Mouse (Mus musculus) kidney, embryonic 14.5 days (tissue): ENCODE data around the gene C1qtnf7. TPM values are rescaled to one million over a fixed set of nuclear protein-coding genes. Genes with fewer than 3 reads are reported as not detected.

Experiments used
- ATAC-seq: fragments of 200-750 bp; cut with Nextera tagmentation; 2 replicates; pipeline ENCODE4 v1.8.0; 2017; ENCODE audit warnings: moderate number of reproducible peaks, mild to moderate bottlenecking, moderate TSS enrichment, moderate library complexity; ENCODE audit not compliant: low FRiP score, low TSS enrichment
- H3K27ac ChIP-seq: fragments of 300-500 bp; sonication (generic); 2 replicates; pipeline ENCODE4 v1.5.1; 2014; ENCODE audit warnings: low read depth, mild to moderate bottlenecking, low read length, moderate library complexity, mixed read lengths
- H3K27me3 ChIP-seq: fragments of 300-500 bp; sonication (generic); 2 replicates; pipeline ENCODE4 v1.6.1; 2014; ENCODE audit warnings: mild to moderate bottlenecking, low read length; ENCODE audit not compliant: control insufficient read depth, insufficient read depth
- H3K36me3 ChIP-seq: fragments of 300-500 bp; sonication (generic); 2 replicates; pipeline ENCODE4 v1.6.1; 2014; ENCODE audit warnings: low read length, mixed read lengths; ENCODE audit not compliant: control insufficient read depth, insufficient read depth
- H3K4me1 ChIP-seq: fragments of 300-500 bp; sonication (generic); 2 replicates; pipeline ENCODE4 v1.6.1; 2014; ENCODE audit warnings: low read length, mixed read lengths; ENCODE audit not compliant: control insufficient read depth, insufficient read depth
- H3K4me2 ChIP-seq: fragments of 300-500 bp; sonication (generic); replicated peaks from 2 replicates; pipeline ENCODE4 v1.6.1; 2014; ENCODE audit warnings: low read depth, mild to moderate bottlenecking, low read length
- H3K4me3 ChIP-seq: fragments of 300-500 bp; sonication (generic); 2 replicates; pipeline ENCODE4 v1.5.1; 2014; ENCODE audit warnings: mild to moderate bottlenecking, low read length
- H3K9ac ChIP-seq: fragments of 300-500 bp; sonication (generic); 2 replicates; pipeline ENCODE4 v1.6.1; 2014; ENCODE audit warnings: low read depth, mild to moderate bottlenecking, low read length, moderate library complexity
- H3K9me3 ChIP-seq: fragments of 300-500 bp; sonication (generic); 2 replicates; pipeline ENCODE4 v1.6.1; 2016; ENCODE audit warnings: low read length; ENCODE audit not compliant: control insufficient read depth
- WGBS: fragments of 180-500 bp; shearing (Covaris S2); extraction: QIAGEN DNeasy Blood & Tissue Kit; methylation state at CpG from one replicate; pipeline ENCODE4 v1.1.7; 2014; 5-methylcytosine and 5-hydroxymethylcytosine counted together
- polyA plus RNA-seq: library from polyadenylated mRNA; unstranded; fragments of >200 nt; fragmentation: Nextera tagmentation; extraction: Ambion mirVana; gene quantifications from 2 replicates; pipeline ENCODE4 v1.2.1, GENCODE M21; 2014

The C1qtnf7 gene
- polyA plus RNA-seq, 1 experiment from 2014 or later, result 2.4 TPM

DNA sequence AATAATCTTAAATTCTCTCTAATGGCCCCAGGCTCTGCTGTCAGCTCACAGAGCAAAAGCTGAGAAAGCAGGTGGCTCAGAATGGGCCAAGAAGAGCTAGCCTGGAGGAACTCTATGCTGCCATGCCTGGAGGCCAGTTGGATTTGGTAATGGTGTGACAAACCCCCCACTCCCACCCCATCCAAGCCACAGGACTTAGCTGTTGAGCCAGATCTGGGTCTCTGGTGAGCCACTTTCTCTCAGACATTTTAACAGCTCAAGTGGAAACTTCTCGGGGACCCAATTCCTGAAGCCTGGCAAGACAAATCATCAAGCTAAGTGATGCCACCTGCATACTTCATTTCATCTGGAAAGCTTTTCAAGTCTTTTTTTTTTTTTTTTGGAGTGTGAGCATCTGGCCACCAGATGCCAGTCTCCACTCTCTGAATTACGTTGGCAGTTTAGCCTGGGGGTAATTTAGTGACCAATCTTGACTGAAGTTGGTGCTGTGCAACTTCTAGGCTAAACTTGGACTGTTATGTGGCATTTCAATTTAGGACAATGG lies 11.0 kb upstream of the C1qtnf7 start:
- no peak for ATAC-seq
- Histone ChIP-seq H3K27ac (no peak overlapping the region), H3K4me2 (no peak overlapping the region), H3K9me3 (no peaks in the 10 kb centered on the region), H3K27me3 (no peaks in the 10 kb centered on the region), H3K36me3 (no peaks in the 10 kb centered on the region), H3K9ac (no peak overlapping the region), H3K4me1 (no peaks in the 10 kb centered on the region), H3K4me3 (no peak overlapping the region)
- 54% methylated on average over 2 of the region's 2 CpGs for WGBS

DNA sequence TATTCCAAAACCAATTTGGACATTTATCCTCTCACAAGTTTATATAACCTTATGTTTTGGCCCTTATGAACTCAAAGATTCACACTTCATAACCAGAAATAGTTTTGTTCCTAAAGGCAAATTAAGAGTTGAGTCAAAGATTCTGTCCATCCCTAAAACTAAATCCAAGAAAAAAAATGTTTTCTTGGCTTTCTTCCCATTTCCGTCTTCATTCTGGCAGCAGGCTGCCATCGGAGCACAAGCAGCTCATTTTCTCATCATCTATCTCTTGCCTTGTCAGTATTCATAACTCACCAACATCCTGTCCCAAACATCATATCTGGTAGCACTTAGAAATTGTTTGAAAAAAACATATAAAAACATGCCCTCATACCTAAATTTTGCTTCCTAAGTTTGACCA lies 6.9 kb upstream of the C1qtnf7 start:
- 71% methylated on average over 2 of the region's 2 CpGs for WGBS
- no peaks in the 10 kb centered on the region for H3K4me1 ChIP-seq
- no peak for ATAC-seq
- no peaks in the 10 kb centered on the region for H3K36me3 ChIP-seq
- no peak overlapping the region for H3K4me3 ChIP-seq
- no peak overlapping the region for H3K9ac ChIP-seq
- H3K27me3 ChIP-seq, result no peaks in the 10 kb centered on the region
- no peak overlapping the region for H3K4me2 ChIP-seq
- no peaks in the 10 kb centered on the region for H3K9me3 ChIP-seq
- H3K27ac ChIP-seq, result no peak overlapping the region

DNA sequence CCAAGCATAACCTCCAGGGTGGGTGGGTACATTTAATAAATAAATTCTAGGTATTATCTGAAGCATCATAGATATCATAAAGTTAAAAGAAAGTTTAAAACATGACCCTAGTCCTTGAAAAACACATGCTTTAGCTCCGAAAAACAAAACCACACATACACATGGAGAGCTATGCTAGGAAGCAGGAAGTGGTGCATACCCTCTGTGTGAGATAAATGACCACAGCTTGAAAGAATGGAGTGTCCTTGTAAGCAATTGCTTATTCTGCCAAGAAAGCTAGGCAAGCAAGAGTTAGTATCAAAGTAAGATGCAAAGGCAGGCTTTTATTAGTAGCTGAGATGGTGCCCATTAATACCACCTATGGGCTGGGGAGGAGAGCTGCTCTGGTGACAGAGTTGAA lies 6.4 kb upstream of the C1qtnf7 start:
- no peak for ATAC-seq
- H3K9ac ChIP-seq, result no peak overlapping the region
- no peaks in the 10 kb centered on the region for H3K36me3 ChIP-seq
- WGBS, result 49% methylated on average over 1 of the region's 1 CpGs
- H3K9me3 ChIP-seq, result no peaks in the 10 kb centered on the region
- no peaks in the 10 kb centered on the region for H3K27me3 ChIP-seq
- no peak overlapping the region for H3K4me3 ChIP-seq
- no peaks in the 10 kb centered on the region for H3K4me1 ChIP-seq
- no peak overlapping the region for H3K27ac ChIP-seq
- no peak overlapping the region for H3K4me2 ChIP-seq

DNA sequence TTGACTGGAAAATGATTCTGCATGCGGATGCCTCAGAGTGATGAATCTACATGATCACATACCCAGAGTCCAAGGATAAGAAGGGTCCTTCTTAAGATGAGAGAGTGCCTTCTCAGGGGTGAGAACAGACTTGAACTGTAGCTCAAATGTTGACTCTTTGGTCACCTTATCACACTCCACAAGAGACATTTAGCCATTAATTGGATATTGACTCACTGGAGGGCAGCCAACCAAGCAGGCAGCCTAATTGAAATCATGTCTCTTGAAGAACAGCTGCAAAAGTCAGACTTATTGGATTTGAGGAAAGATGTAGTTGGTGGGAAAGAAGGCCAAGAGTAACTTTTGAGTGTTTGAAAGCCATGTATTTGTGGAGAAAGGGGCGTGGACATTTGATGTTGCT lies 4.2 kb upstream of the C1qtnf7 start:
- H3K36me3 ChIP-seq, result no peaks in the 10 kb centered on the region
- no peak overlapping the region for H3K9ac ChIP-seq
- no peak overlapping the region for H3K4me2 ChIP-seq
- no peak for ATAC-seq
- H3K4me3 ChIP-seq, result no peak overlapping the region
- H3K9me3 ChIP-seq, result no peaks in the 10 kb centered on the region
- H3K27me3 ChIP-seq, result no peaks in the 10 kb centered on the region
- peaks cover 4% of the 10 kb centered on the region; the same call in 1 of the 2 replicates for H3K4me1 ChIP-seq
- H3K27ac ChIP-seq, result no peak overlapping the region
- 74% methylated on average over 2 of the region's 2 CpGs for WGBS

DNA sequence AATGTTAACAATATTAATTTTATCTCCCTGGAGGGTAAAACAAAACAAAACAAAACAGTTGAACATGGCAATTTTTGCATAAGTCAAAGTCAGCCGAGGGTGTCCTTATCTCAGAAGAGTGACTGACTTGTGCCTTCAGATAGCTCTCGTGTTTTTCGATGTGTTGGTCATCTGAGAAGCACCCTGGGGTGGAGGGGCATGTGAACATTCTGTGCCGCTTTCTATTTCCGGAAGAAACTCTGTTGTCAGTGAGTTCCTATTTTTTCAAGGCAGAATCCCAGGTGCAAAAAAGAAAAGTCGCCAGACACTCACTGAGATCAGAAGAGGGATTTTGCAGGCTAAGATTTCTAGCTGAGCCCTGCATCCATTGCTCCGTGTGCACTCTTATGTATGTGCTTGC lies 1.2 kb downstream of the C1qtnf7 start:
- no peak for ATAC-seq
- Histone ChIP-seq H3K9ac (peak overlapping the region; percentile 31; the same call in 1 of the 2 replicates), H3K4me3 (peak overlapping the region; percentile 25; the same call in 1 of the 2 replicates), H3K4me2 (peak overlapping the region; percentile 30; the same call in 1 of the 2 replicates), H3K4me1 (peaks cover 19% of the 10 kb centered on the region), H3K27ac (no peak overlapping the region), H3K9me3 (no peaks in the 10 kb centered on the region), H3K27me3 (no peaks in the 10 kb centered on the region), H3K36me3 (no peaks in the 10 kb centered on the region)
- WGBS, result 30% methylated on average over 7 of the region's 7 CpGs

DNA sequence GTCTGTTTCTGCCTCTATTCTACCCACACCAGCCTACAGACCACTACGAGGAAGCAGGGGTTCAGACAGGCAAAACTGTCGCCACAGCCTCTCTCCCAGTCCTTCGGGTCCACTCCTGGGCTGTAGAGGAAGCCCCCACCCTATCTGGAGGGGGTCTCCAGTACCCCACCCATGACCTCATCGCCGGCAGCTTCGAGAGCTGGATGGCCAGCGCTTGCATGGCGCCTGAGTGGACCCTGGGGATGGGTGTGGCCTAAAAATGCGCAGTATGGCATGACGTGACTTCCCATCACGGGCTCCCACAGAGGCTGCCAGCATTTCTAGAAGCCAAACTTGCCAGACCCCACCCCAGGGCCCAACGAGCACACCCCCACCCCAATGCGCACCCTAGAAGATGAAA lies 2.0 kb downstream of the C1qtnf7 start:
- Histone ChIP-seq H3K4me1 (peaks cover 25% of the 10 kb centered on the region), H3K9ac (no peak overlapping the region), H3K9me3 (no peaks in the 10 kb centered on the region), H3K27ac (no peak overlapping the region), H3K4me2 (peak overlapping the region; percentile 8; the same call in 1 of the 2 replicates), H3K27me3 (no peaks in the 10 kb centered on the region), H3K36me3 (no peaks in the 10 kb centered on the region), H3K4me3 (no peak overlapping the region)
- no peak for ATAC-seq
- 83% methylated on average over 13 of the region's 13 CpGs for WGBS

DNA sequence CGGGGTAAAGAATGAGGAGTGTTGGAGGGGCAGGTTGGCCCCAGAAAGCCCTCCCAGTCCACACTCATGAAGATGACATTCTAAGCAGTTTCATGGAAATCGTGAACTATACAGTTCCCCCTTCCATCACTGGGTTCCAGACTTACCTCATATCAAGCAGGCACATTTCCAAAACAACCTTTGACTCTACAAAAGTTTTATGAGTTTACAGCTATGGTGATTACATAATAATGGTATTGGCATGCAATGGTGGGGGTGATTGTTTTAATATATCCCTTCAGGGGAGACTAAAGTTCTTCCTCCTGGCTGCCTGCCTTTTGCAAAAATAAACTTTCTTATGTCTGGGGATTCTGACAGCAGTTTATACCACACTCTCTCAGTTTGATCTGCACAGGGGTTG lies 4.6 kb downstream of the C1qtnf7 start:
- Histone ChIP-seq H3K4me3 (no peak overlapping the region), H3K9me3 (no peaks in the 10 kb centered on the region), H3K36me3 (no peaks in the 10 kb centered on the region), H3K4me2 (no peak overlapping the region), H3K27me3 (no peaks in the 10 kb centered on the region), H3K9ac (no peak overlapping the region), H3K4me1 (peaks cover 25% of the 10 kb centered on the region), H3K27ac (no peak overlapping the region)
- ATAC-seq, result no peak
- WGBS, result 78% methylated on average over 2 of the region's 2 CpGs

DNA sequence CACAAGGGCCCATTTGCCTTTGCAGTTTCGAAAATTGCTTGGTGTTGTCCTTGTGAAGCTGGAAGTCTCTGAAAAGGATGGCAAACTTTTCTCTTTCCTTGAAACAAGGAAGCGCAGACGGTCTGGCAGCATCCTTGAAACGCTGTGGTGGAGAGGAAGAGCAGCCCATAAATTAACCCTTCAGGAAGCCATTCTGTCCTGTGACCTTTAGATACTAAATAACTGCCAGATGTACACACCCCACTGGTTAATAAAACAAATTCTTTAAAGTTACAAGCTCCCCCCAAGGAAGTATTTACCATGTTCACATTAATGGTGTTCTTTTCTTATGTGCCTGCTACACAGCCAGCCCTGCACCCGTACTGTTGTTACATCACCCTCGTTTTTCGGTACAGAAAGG lies 6.0 kb downstream of the C1qtnf7 start:
- Histone ChIP-seq H3K36me3 (no peaks in the 10 kb centered on the region), H3K4me1 (peaks cover 19% of the 10 kb centered on the region), H3K4me3 (no peak overlapping the region), H3K27ac (no peak overlapping the region), H3K9ac (no peak overlapping the region), H3K9me3 (no peaks in the 10 kb centered on the region), H3K27me3 (no peaks in the 10 kb centered on the region), H3K4me2 (no peak overlapping the region)
- WGBS, result 33% methylated on average over 7 of the region's 7 CpGs
- peak; percentile 61; the same call in 1 of the 2 replicates for ATAC-seq

DNA sequence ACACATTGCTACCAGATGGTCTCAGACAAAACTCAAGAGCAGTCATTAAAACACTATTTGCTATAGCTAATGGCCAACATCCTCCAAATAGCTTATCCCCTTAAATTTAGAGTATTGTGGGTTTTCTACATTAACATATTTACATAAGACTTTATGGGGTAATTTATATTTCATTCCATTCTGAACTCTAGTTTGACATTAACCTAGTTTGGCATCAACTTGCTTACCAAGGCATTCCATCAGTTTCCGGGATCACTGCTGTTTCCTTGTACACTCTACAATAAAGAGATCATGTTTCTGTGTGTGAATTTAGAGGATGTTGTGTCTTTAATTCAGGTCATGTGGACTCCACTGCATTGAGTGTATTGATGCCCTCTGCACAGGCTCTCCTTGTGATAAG lies 7.5 kb downstream of the C1qtnf7 start:
- H3K9ac ChIP-seq, result no peak overlapping the region
- H3K4me3 ChIP-seq, result no peak overlapping the region
- no peak overlapping the region for H3K27ac ChIP-seq
- 41% methylated on average over 1 of the region's 1 CpGs for WGBS
- H3K27me3 ChIP-seq, result no peaks in the 10 kb centered on the region
- H3K4me2 ChIP-seq, result no peak overlapping the region
- no peaks in the 10 kb centered on the region for H3K36me3 ChIP-seq
- no peak for ATAC-seq
- no peaks in the 10 kb centered on the region for H3K9me3 ChIP-seq
- peaks cover 11% of the 10 kb centered on the region for H3K4me1 ChIP-seq
